Mouse (Mus musculus): ENCODE data around the gene Psme4. TPM values are rescaled to one million over a fixed set of nuclear protein-coding genes. Genes with fewer than 3 reads are reported as not detected.

Gene Psme4
- polyA plus RNA-seq, 1 experiment from 2014 or later: 38.2 TPM

GRCm38 (mm10) chr11:30793753-30794152 is 22.2 kb downstream of the Psme4 start:
- Histone ChIP-seq H3K4me2 (no peak overlapping the region), H3K4me3 (replicated peaks) (no peak overlapping the region), H3K4me1 (no peaks in the 10 kb centered on the region), H3K36me3 (replicated peaks) (peaks cover 17% of the 10 kb centered on the region), H3K27me3 (no peaks in the 10 kb centered on the region), H3K9me3 (no peaks in the 10 kb centered on the region), H3K27ac (no peak overlapping the region), H3K9ac (no peak overlapping the region)
- 100% methylated on average over 1 of the region's 1 CpGs for WGBS
- no peak for ATAC-seq (ENCODE audit: low FRiP score)

GRCm38 (mm10) chr11:30797236-30797635 is 25.7 kb downstream of the Psme4 start:
- Histone ChIP-seq H3K27ac (no peak overlapping the region), H3K27me3 (no peaks in the 10 kb centered on the region), H3K9me3 (no peaks in the 10 kb centered on the region), H3K4me1 (no peaks in the 10 kb centered on the region), H3K9ac (no peak overlapping the region), H3K4me2 (no peak overlapping the region), H3K36me3 (replicated peaks) (peaks cover 17% of the 10 kb centered on the region), H3K4me3 (replicated peaks) (no peak overlapping the region)
- no peak for ATAC-seq (ENCODE audit: low FRiP score)
- WGBS: 85% methylated on average over 2 of the region's 2 CpGs

GRCm38 (mm10) chr11:30799496-30799895 is 28.0 kb downstream of the Psme4 start:
- no peak overlapping the region for H3K4me3 ChIP-seq (replicated peaks)
- no peaks in the 10 kb centered on the region for H3K27me3 ChIP-seq
- no peak overlapping the region for H3K4me2 ChIP-seq
- peaks cover 3% of the 10 kb centered on the region; the same call in 1 of the 2 replicates for H3K36me3 ChIP-seq (replicated peaks)
- H3K9me3 ChIP-seq: no peaks in the 10 kb centered on the region
- no peak overlapping the region for H3K9ac ChIP-seq
- 61% methylated on average over 1 of the region's 1 CpGs for WGBS
- ATAC-seq (ENCODE audit: low FRiP score): no peak
- H3K4me1 ChIP-seq: no peaks in the 10 kb centered on the region
- H3K27ac ChIP-seq: no peak overlapping the region

- no peak for ATAC-seq (ENCODE audit: low FRiP score)
- Histone ChIP-seq H3K4me1 (no peaks in the 10 kb centered on the region), H3K4me3 (replicated peaks) (no peak overlapping the region), H3K9me3 (no peaks in the 10 kb centered on the region), H3K27me3 (no peaks in the 10 kb centered on the region), H3K4me2 (no peak overlapping the region), H3K36me3 (replicated peaks) (no peaks in the 10 kb centered on the region; the same call in 1 of the 2 replicates), H3K9ac (no peak overlapping the region), H3K27ac (no peak overlapping the region)
These were observed 28.6 kb downstream of the Psme4 start for GRCm38 (mm10) chr11:30800091-30800490.

- 88% methylated on average over 1 of the region's 1 CpGs for whole genome bisulfite sequencing
- no peak overlapping the region for H3K9ac ChIP-seq
- no peak overlapping the region for H3K4me2 ChIP-seq
- H3K36me3 ChIP-seq (replicated peaks): peaks cover 8% of the 10 kb centered on the region
- no peaks in the 10 kb centered on the region for H3K27me3 ChIP-seq
- H3K27ac ChIP-seq: no peak overlapping the region
- no peak for ATAC-seq (ENCODE audit: low FRiP score)
- H3K4me1 ChIP-seq: no peaks in the 10 kb centered on the region
- no peaks in the 10 kb centered on the region for H3K9me3 ChIP-seq
- H3K4me3 ChIP-seq (replicated peaks): no peak overlapping the region
These were observed 30.9 kb downstream of the Psme4 start for GRCm38 (mm10) chr11:30802421-30802820.

GRCm38 (mm10) chr11:30821116-30821515 is 49.6 kb downstream of the Psme4 start:
- H3K4me3 ChIP-seq (replicated peaks): no peak overlapping the region
- no peak overlapping the region for H3K4me2 ChIP-seq
- ATAC-seq (ENCODE audit: low FRiP score): no peak
- H3K27me3 ChIP-seq: no peaks in the 10 kb centered on the region
- H3K9me3 ChIP-seq: no peaks in the 10 kb centered on the region
- no peak overlapping the region for H3K9ac ChIP-seq
- 93% methylated on average over 5 of the region's 5 CpGs for WGBS
- H3K36me3 ChIP-seq (replicated peaks): peaks cover 47% of the 10 kb centered on the region
- no peak overlapping the region for H3K27ac ChIP-seq
- no peaks in the 10 kb centered on the region for H3K4me1 ChIP-seq

- no peak for ATAC-seq (ENCODE audit: low FRiP score)
- Histone ChIP-seq H3K9ac (no peak overlapping the region), H3K4me3 (replicated peaks) (no peak overlapping the region), H3K4me2 (no peak overlapping the region), H3K36me3 (replicated peaks) (peaks cover 55% of the 10 kb centered on the region), H3K4me1 (no peaks in the 10 kb centered on the region), H3K27me3 (no peaks in the 10 kb centered on the region), H3K27ac (no peak overlapping the region), H3K9me3 (no peaks in the 10 kb centered on the region)
- 97% methylated on average over 2 of the region's 2 CpGs for WGBS
These were observed 67.3 kb downstream of the Psme4 start for GRCm38 (mm10) chr11:30838793-30839192.

- 100% methylated on average over 1 of the region's 1 CpGs for WGBS
- no peaks in the 10 kb centered on the region for H3K9me3 ChIP-seq
- no peak for ATAC-seq (ENCODE audit: low FRiP score)
- H3K4me1 ChIP-seq: no peaks in the 10 kb centered on the region
- H3K36me3 ChIP-seq (replicated peaks): peaks cover 47% of the 10 kb centered on the region
- no peak overlapping the region for H3K27ac ChIP-seq
- H3K4me3 ChIP-seq (replicated peaks): no peak overlapping the region
- H3K9ac ChIP-seq: no peak overlapping the region
- no peak overlapping the region for H3K4me2 ChIP-seq
- no peaks in the 10 kb centered on the region for H3K27me3 ChIP-seq
These were observed 72.8 kb downstream of the Psme4 start for GRCm38 (mm10) chr11:30844355-30844754.

GRCm38 (mm10) chr11:30872425-30872824 is 100.9 kb downstream of the Psme4 start:
- no peak for ATAC-seq (ENCODE audit: low FRiP score)
- Histone ChIP-seq H3K27me3 (no peaks in the 10 kb centered on the region), H3K27ac (no peak overlapping the region), H3K9me3 (no peaks in the 10 kb centered on the region), H3K4me1 (no peaks in the 10 kb centered on the region), H3K4me3 (replicated peaks) (no peak overlapping the region), H3K36me3 (replicated peaks) (peaks cover 36% of the 10 kb centered on the region), H3K9ac (no peak overlapping the region), H3K4me2 (no peak overlapping the region)

GRCm38 (mm10) chr11:30885171-30885871 is 113.8 kb downstream of the Psme4 start, which contains the start of the genes Gpr75 and Asb3:
Gene Gpr75 (plus strand): TSS chr11:30885358.
Gene Asb3 (plus strand): TSS chr11:30885416.
- 3% methylated on average over 40 of the region's 41 CpGs for WGBS

GRCm38 (mm10) chr11:30888153-30888552 is 116.6 kb downstream of the Psme4 start:
- no peak overlapping the region for H3K4me2 ChIP-seq
- 85% methylated on average over 2 of the region's 2 CpGs for WGBS
- ATAC-seq (ENCODE audit: low FRiP score): no peak

More at GRCm38 (mm10) chr11:30885171-30885871, 113.8 kb downstream of the Psme4 start, which contains the start of the genes Gpr75 and Asb3:
- Histone ChIP-seq H3K4me1 (peaks cover 4% of the 10 kb centered on the region; the same call in 1 of the 2 replicates), H3K4me2 (peak within 1 kb of the TSS; percentile 86), H3K9me3 (no peaks in the 10 kb centered on the region), H3K27ac (0 out of 2 replicates have a peak within 1 kb of the TSS, but pooled peaks have one; percentile 16), H3K9ac (peak within 1 kb of the TSS; percentile 65), H3K4me3 (replicated peaks) (peak within 1 kb of the TSS; percentile 54), H3K36me3 (replicated peaks) (no peaks in the 10 kb centered on the region), H3K27me3 (no peaks in the 10 kb centered on the region)
- ATAC-seq (ENCODE audit: low FRiP score): peak; percentile 94

GRCm38 (mm10) chr11:30896201-30896600 is 124.7 kb downstream of the Psme4 start:
- H3K4me1 ChIP-seq: no peaks in the 10 kb centered on the region
- no peak for ATAC-seq (ENCODE audit: low FRiP score)
- WGBS: 89% methylated on average over 1 of the region's 1 CpGs
- no peaks in the 10 kb centered on the region for H3K9me3 ChIP-seq
- no peak overlapping the region for H3K27ac ChIP-seq
- H3K27me3 ChIP-seq: no peaks in the 10 kb centered on the region
- H3K4me3 ChIP-seq (replicated peaks): no peak overlapping the region
- no peak overlapping the region for H3K9ac ChIP-seq
- H3K4me2 ChIP-seq: no peak overlapping the region
- H3K36me3 ChIP-seq (replicated peaks): no peaks in the 10 kb centered on the region

More at GRCm38 (mm10) chr11:30888153-30888552, 116.6 kb downstream of the Psme4 start:
- Histone ChIP-seq H3K27me3 (no peaks in the 10 kb centered on the region), H3K27ac (no peak overlapping the region), H3K9ac (no peak overlapping the region), H3K36me3 (replicated peaks) (no peaks in the 10 kb centered on the region), H3K9me3 (no peaks in the 10 kb centered on the region), H3K4me1 (peaks cover 4% of the 10 kb centered on the region; the same call in 1 of the 2 replicates), H3K4me3 (replicated peaks) (no peak overlapping the region)

GRCm38 (mm10) chr11:30899312-30899711 is 127.8 kb downstream of the Psme4 start:
- no peak overlapping the region for H3K4me3 ChIP-seq (replicated peaks)
- no peaks in the 10 kb centered on the region for H3K27me3 ChIP-seq
- no peaks in the 10 kb centered on the region for H3K9me3 ChIP-seq
- no peak overlapping the region for H3K4me2 ChIP-seq
- no peak for ATAC-seq (ENCODE audit: low FRiP score)
- H3K9ac ChIP-seq: no peak overlapping the region
- no peaks in the 10 kb centered on the region for H3K36me3 ChIP-seq (replicated peaks)
- no peak overlapping the region for H3K27ac ChIP-seq
- H3K4me1 ChIP-seq: no peaks in the 10 kb centered on the region
